ENCODE assay signal across 16 mouse cellular contexts in genomic region chr2:91903171-91903925, GRCm38 (mm10). TPM values are rescaled to one million over a fixed set of nuclear protein-coding genes. Genes with fewer than 3 reads are reported as not detected.
"Had no signal": no experiment of that assay in that cellular context is flagged by ENCODE, and none has a peak within 500 bp of the region (broad histone marks: within the 10 kb centered on the region; RNA-seq: fewer than 3 reads in every experiment).

No protein-coding gene starts in this region.

- H3K4me3 ChIP-seq: kidney, embryonic 15.5 days; limb, embryonic 12.5 days; liver, embryonic 13.5 days; lung, embryonic 15.5 days; megakaryocyte, embryonic 14.5 days; midbrain, embryonic 12.5 days had no signal

- ATAC-seq: liver, postnatal 0 days; midbrain, embryonic 16.5 days had no signal

- H3K4me1 ChIP-seq: kidney, embryonic 15.5 days; limb, embryonic 12.5 days; lung, embryonic 15.5 days; midbrain, embryonic 12.5 days had no signal

- DNase-seq: kidney, adult 2 months; kidney, postnatal 14 days; liver; liver, embryonic 13.5 days; liver, postnatal 0 days; lung, postnatal 14 days; thymus, postnatal 36 days had no signal

- H3K27ac ChIP-seq: kidney, embryonic 15.5 days; limb, embryonic 12.5 days; liver, embryonic 13.5 days; lung, embryonic 15.5 days; macrophage had no signal

RNA-seq across cellular contexts. Expression of gene Chrm4, which starts 23.7 kb away (rescaled TPM):
- polyA plus RNA-seq: liver, postnatal 0 days; lung, embryonic 15.5 days; macrophage had no signal

RNA-seq across cellular contexts. Expression of gene Gm9821, which starts 42.2 kb away (rescaled TPM):
- total RNA-seq: layer of hippocampus, postnatal 25 days had no signal
- polyA plus RNA-seq: kidney, adult 2 months; midbrain, embryonic 16.5 days; small intestine, adult 2 months had no signal
